Mouse (Mus musculus): Measurements from ENCODE around the gene C530008M17Rik.
"Not testable (repeated sequence)": the region's sequence is repeated elsewhere in the genome, so short reads cannot be mapped to it uniquely, and the experiment has no call there.

C530008M17Rik gene

GRCm38 (mm10) chr5:76904713-76905404 lies 248.5 kb downstream of the C530008M17Rik start:
- DNase-seq (ENCODE audit: low spot score), result no peak

- peak; percentile 97 for DNase-seq (ENCODE audit: low spot score)
Measured at GRCm38 (mm10) chr5:76905405-76906154, 249.3 kb downstream of the C530008M17Rik start, which contains the start of gene Aasdh. Gene Aasdh (minus strand): TSS chr5:76905514.

- no peak for DNase-seq (ENCODE audit: low spot score)
Measured at GRCm38 (mm10) chr5:76906155-76906499, 249.8 kb downstream of the C530008M17Rik start.

- DNase-seq (ENCODE audit: low spot score), result no peak
Measured at GRCm38 (mm10) chr5:76910807-76911206, 254.5 kb downstream of the C530008M17Rik start.

DNA sequence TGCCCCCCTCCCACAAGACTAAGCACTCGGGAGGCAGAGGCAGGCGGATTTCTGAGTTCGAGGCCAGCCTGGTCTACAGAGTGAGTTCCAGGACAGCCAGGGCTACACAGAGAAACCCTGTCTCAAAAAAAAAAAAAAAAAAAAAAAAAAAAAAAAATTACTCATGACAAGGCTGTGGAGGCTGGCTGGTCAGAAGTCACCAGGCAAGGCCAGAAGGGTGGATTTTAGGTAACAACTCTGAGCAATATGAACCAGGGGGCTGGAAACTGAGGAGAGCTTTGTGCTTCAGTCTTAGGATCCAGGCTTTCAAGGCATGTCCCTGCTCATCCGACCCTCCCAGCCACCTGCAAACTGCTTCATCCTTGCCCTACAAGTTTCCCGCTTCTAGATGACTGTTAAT lies 256.2 kb downstream of the C530008M17Rik start:
- DNase-seq (ENCODE audit: low spot score), result not testable (repeated sequence)

GRCm38 (mm10) chr5:76922833-76923232 lies 266.5 kb downstream of the C530008M17Rik start:
- DNase-seq (ENCODE audit: low spot score), result no peak
